Mouse (Mus musculus) heart, postnatal 25 days (tissue): ENCODE measurements at regions not wholly inside any gene's neighbourhood (a gene's known extent, or its start where the extent isn't known, plus 50 kb on each side); places are given as distances from the start of the nearest gene placed in this dataset.

Source experiments
- DNase-seq: peaks from one replicate; pipeline ENCODE4 v3.0.0; 2022; ENCODE audit warnings: low spot score
- intact Hi-C: fragments of 180-260 bp; cut with DNase I; formaldehyde crosslinking; loops from one replicate; pipeline ENCODE4 v1.15.1; 2025

DNA sequence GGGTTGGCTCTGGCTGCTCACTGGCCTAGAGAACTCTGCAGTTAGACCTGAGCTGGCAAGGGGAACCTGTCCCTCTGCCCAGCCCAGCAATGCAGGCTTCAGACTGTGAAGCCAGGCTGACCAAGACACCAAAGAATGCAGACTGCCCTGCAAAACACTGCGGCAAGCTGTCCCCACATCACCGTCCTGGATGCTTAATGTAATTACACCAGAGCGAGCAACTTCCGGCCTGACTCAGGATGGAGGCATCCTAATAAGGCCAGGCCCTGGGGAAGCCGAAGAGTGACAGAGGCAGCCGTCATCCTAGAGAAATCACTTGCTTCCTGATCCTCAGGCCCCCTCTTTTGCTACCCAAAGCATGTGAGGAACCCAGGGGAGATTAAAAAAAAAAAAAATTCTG is 230.7 kb downstream of the Bcor start:
- intact Hi-C loops: no loop called here

DNA sequence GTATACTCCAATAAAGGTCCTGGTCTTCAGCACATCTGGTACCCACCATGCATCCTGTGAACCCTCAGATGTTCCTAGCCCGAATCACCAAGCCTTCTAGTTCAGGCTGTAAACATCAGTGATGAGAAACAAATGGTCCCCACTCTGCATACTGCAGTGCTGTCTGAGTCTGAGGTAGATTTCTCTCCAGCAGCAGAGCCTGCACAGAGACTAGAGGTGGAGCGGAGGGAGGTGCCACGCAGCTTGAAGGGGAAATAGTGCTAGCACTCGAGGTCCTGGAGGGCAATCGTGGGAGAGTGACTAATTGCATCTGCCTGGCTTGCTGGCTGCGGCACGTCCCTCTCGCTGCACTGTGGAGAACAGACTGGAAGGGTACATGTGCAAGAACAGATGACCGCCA is 228.7 kb downstream of the Bcor start:
- no peak for DNase-seq
- intact Hi-C loops: loop anchor here (10.0 kb wide), 1 partner anchor 213 kb away; no protein-coding TSS in a partner anchor

More for the DNA sequence above, 230.7 kb downstream of the Bcor start:
- no peak for DNase-seq

DNA sequence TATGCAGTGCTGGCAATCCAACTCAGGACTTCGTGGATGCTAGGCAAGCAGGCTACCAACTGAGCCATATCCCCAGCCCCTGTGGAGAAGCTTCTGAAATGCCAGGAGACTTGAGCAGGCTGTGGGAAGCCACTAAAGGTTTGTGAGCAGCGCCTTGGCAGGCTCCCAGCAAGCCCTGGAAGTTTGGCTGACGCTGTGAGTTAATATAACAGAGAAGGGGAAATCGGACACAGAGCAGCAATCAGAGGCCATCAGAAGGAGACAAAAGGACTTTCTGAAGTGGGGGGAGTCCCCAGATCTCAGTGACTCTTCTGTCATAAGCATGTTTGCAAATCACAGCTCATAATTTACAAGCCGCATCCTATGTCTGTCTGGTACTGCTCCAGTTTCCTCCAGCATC is 224.8 kb downstream of the Bcor start:
- no peak for DNase-seq
- intact Hi-C loops: loop anchor here (5.0 to 10.0 kb wide), 2 partner anchors 67 to 209 kb away; no protein-coding TSS in a partner anchor

DNA sequence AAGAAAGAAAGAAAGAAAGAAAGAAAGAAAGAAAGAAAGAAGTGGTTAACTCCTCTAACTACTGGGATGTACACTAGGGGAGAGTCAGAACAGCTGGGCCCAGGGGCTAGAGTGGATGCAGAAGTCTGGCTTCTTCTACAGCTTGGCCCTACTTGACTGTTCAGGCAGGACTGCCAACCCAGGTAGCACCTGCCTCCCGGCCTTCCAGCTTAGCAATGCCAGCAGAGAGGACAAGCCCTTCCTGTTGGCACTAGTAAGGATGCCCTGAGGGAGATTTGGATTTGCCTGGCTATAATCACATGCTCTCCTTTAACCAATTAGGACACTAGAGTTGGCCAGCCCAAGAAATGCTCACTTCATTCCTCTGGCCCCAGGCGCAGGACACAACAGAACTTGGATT is 219.9 kb downstream of the Bcor start:
- intact Hi-C loops: no loop called here
- no peak for DNase-seq

DNA sequence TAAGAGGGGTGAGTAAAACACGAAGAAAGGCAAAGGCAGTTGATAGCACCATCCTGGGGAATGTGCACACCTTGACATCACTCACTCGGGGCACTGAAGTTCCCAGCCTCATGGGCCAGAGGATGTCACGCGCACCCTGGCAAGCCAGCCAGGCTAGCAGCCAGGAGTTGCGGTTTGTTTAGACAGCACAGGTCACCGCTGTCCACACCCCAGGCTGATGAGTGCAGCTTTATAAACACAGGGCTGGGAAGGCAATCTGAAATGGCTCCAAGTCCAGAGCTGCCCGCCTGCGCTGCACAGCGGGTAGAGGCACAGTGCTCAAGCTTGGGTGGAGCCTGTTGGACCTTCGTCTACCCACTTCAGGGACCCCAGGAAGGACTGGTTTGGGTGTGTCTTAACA is 216.8 kb downstream of the Bcor start:
- peak; percentile 20 for DNase-seq
- intact Hi-C loops: no loop called here

DNA sequence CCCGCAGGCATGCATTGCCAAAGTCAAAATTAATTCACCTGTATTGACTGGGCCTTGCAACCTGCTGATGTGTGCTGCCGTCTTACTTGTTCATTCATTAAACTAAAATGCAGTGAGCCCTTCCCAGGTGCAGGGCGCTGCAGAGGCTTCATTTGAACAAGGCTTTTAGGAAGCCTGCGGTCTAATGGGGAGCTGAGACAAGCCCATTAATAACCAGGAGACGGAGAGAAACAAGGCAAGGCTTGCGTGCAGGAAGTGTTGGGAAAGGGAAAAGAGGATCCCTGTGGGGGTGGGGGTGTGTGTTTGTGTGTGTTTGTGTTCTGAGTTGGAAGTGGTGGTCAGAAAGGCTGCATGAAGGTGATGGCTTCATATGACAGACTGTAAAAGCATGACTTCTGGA is 215.6 kb downstream of the Bcor start:
- intact Hi-C loops: no loop called here
- DNase-seq: no peak

DNA sequence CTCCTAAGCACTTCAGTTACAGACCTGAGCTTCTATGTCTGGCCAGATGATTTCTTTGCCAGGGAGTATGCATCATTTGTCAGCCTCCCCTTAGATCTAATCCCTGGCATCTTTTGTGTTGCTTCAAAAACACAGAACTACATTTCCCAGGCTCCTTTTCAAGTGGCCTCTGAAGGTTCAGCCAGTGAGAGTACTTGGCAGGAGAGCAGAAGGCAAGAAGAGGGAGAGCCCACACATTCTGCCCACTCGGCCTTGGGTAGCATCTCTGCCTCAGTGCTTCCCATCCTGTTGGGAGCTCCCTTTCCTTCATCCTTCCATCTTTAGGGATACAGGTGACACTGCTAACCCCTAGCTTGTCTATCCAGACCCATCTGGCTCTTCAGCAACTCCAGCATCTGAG is 214.9 kb downstream of the Bcor start:
- intact Hi-C loops: no loop called here
- DNase-seq: no peak

DNA sequence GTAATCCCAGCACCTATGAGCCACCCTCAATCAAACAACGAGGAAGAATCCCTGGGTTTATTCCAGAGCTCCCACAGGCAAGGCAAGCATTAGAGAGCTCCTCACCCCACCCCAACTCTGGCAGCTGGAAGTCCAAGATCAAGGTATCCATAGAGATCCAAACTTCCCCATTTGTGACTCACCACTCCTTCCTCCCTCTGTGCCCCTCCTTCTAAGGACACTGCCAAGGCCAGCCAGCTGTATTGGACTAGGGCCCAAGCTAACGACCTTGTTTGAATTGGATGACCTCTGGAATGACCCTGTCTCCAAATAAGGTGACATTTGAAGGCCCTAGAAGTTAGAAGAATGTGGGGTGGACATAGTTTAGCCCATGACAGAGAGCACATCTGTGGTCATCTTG is 208.0 kb downstream of the Bcor start:
- DNase-seq: peak; percentile 9
- intact Hi-C loops: no loop called here

DNA sequence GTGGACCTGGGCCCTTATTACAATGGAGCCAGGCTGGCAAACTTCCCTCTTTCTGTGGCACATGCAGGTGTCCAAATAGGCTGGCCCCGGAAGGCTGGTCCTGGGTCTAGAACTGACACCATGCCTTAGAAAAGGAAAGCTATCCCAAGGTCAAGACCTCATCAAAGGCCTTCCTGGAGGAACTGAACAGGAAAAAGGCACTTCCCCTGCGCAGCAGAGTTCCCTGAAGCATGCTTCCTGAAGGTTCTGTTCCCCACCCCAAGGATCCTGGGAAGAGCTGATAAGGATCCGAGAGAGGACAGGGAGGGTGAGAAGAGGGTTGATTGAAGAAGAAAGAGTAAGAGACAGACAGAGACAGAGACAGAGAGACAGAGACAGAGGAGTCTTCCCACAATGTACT is 204.0 kb downstream of the Bcor start:
- DNase-seq: no peak
- intact Hi-C loops: loop anchor here (5.0 kb wide), 2 partner anchors 34 to 41 kb away; no protein-coding TSS in a partner anchor

DNA sequence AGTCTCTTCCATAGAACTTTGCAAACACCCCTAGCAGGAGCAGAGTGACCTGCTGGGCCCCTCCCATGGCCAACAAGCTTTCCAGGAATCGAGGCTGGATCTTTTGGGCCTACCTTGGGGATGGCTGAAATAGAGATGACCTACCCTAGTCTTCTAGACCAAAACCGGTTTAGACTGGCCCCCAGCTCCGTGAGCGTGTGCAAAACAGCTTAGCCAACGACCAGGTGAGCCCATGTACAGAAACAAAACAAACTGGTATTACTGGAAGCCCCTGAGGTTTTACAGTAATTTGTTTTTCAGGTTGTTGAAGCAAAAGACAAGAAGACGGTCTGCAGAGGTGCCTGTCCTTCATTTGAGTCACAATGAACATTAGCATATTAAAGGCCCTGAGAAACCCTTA is 203.1 kb downstream of the Bcor start:
- DNase-seq: no peak
- intact Hi-C loops: loop anchor here (5.0 kb wide), 2 partner anchors 35 to 40 kb away; no protein-coding TSS in a partner anchor

DNA sequence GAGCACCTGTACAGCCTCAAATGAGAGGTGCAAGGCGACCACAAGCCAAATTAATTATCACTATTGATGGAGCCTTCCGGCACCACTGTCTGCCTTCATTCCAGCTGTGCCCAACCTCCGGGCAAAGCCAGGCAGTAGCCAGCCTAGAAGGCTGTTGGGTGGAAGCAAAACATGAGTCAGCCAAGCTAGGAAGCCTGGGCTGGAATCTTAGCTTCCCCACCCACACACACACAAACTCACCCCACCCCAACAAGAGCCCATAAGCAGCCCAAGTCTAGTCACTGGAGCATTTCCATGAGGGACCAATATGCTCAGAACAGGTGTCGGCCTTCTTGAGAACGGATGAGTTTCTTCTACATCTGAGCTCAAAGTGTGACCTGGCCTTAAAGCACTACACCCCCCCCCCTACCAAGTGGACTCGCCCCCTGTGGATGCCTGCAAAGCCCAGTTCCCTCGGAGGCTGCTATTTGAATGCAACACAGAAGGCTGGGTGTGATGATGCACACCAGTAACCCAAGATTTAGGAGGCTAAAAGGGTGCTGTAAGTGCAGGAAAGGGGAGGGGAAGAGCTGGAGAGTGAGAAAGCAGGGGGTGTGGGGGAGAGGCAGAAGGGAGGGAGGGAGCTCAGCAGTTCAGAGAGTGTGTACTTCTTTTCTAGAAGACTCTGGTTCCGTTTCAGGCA is 200.1 kb downstream of the Bcor start:
- DNase-seq: no peak
- intact Hi-C loops: loop anchor here (5.0 kb wide), 2 partner anchors 37 to 38 kb away; no protein-coding TSS in a partner anchor

DNA sequence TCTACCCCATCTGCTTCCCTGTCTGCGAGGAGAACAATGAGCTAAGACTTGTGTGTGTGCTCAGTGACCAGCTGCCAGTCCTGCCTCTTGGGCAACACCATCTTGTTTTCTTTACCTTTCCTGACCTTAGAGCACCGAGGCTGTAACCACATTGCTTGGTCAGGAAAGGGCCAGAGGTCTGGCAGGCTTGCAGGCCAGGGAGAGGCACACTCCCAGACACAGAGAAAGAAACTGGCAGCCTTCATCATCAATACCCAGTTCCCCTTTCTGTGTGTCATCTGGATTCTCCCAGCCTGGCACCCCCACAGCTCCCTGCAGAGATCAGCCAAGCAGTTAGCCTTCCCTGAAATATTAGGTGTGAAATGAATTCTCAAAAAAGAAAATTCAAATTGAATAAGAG is 198.8 kb downstream of the Bcor start:
- intact Hi-C loops: no loop called here
- DNase-seq: no peak

DNA sequence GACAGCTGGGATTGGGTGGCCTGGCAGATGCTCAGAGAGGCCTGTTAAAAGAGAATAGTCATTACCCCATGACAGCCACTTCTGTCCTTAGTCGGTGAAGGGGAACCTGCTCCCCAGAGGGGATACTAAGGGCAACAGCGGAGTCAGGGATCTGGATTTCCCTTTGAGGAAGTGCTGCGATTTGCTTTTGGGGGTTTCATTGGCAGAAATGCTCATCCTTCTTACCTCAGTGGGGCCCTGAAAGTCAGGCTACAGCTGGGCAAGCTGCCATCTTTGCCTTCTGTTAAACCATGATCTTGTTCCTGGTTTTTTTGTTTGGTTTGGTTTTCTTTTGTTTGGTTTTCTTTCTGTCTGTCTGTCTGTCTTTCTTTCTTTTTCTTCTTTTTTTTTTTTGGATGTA is 195.7 kb downstream of the Bcor start:
- intact Hi-C loops: no loop called here

DNA sequence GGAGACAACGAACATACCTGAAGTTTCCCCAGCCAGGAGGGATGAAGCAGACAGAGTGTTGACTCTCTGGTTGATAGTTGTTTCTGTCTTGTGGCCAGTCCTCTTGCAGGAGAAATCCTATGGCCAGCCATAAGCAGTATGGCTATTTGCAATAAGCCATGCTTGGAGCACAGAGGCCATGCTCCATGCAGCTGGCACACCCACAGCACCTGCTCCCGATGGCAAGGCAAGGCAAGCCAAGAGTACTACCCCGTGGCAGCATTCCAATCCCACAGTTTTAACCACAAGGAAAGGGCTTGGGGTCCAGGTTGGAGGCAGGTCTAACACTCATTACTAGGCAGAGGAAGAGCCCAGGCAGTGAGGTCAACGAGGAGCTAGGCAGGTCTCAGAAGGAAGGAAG is 181.5 kb downstream of the Bcor start:
- intact Hi-C loops: no loop called here
- DNase-seq: no peak

More for the DNA sequence above, 195.7 kb downstream of the Bcor start:
- DNase-seq: no peak

DNA sequence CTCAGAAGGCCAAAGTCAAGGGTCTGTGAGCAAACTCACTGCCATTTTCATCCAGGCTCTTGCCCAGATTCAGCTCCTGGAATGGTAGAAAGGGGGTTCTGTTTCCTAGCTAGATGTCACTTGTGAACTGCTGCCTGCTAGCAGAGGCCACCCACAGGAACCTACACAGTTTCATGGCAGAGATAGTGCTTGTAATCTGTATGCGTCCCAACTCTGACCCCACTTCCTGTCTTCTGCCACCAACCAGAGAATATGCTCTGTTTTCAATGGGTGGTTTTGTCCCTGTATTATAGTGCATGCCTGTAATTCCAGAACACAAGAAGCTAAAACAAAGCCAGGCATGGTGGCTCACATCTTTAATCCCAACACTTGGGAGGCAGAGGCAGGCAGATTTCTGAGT is 176.9 kb downstream of the Bcor start:
- intact Hi-C loops: no loop called here
- no peak for DNase-seq
